Mouse (Mus musculus) ES-E14 (cell line): ENCODE measurements around the gene Mpp4. TPM values are rescaled to one million over a fixed set of nuclear protein-coding genes. Genes with fewer than 3 reads are reported as not detected.

Experiments
- DNase-seq: peaks from one replicate; pipeline ENCODE4 v3.0.0-alpha.2; 2013; ENCODE audit warnings: low read depth, low spot score
- H3K27ac ChIP-seq: 2 replicates; pipeline ENCODE4 v1.5.1; 2012; ENCODE audit warnings: low read depth, mild to moderate bottlenecking, low read length, moderate library complexity, mixed read lengths; ENCODE audit not compliant: poor library complexity, insufficient read depth, severe bottlenecking
- H3K36me3 ChIP-seq: 2 replicates; pipeline ENCODE4 v1.6.1; 2012; ENCODE audit warnings: mild to moderate bottlenecking, low read length, moderate library complexity, mixed read lengths; ENCODE audit not compliant: control insufficient read depth, poor library complexity, insufficient read depth, severe bottlenecking
- H3K4me1 ChIP-seq, 2 experiments: fragments of 150-350 bp in 1 of 2; sonication (generic) in 1 of 2; 2 replicates each; pipeline ENCODE4 v1.6.1; 2012; ENCODE audit warnings: low read length in 2 of 2, mild to moderate bottlenecking in 1 of 2, mixed read lengths in 1 of 2; ENCODE audit not compliant: control insufficient read depth in 2 of 2, insufficient read depth in 2 of 2, poor library complexity in 1 of 2
- H3K4me3 ChIP-seq, 2 experiments: fragments of 150-350 bp in 1 of 2; sonication (generic) in 1 of 2; 2 replicates each; pipeline ENCODE4 v1.5.1; 2012; ENCODE audit warnings: low read length in 2 of 2, low read depth in 1 of 2, mild to moderate bottlenecking in 1 of 2, mixed read lengths in 1 of 2; ENCODE audit not compliant: insufficient read depth in 1 of 2, poor library complexity in 1 of 2, severe bottlenecking in 1 of 2
- H3K9ac ChIP-seq: 2 replicates; pipeline ENCODE4 v1.6.1; 2012; ENCODE audit warnings: low read depth, mild to moderate bottlenecking, low read length, mixed read lengths; ENCODE audit not compliant: poor library complexity, insufficient read depth, severe bottlenecking
- H3K9me3 ChIP-seq: fragments of 150-350 bp; sonication (generic); 2 replicates; pipeline ENCODE4 v1.6.1; 2012; ENCODE audit warnings: low read depth, mild to moderate bottlenecking, low read length; ENCODE audit not compliant: control insufficient read depth, insufficient read depth
- CHD2 ChIP-seq: IDR thresholded peaks from 2 replicates; pipeline ENCODE4 v1.6.1; 2014; ENCODE audit warnings: mild to moderate bottlenecking, low read depth, low read length, inconsistent platforms
- HCFC1 ChIP-seq: IDR thresholded peaks from 2 replicates; pipeline ENCODE4 v1.6.1; 2012; ENCODE audit warnings: low read length, inconsistent platforms, borderline replicate concordance; ENCODE audit not compliant: insufficient read depth
- MAFK ChIP-seq: IDR thresholded peaks from 2 replicates; pipeline ENCODE4 v1.6.1; 2014; ENCODE audit warnings: mild to moderate bottlenecking, low read depth, low read length, inconsistent platforms; ENCODE audit not compliant: insufficient read depth
- ZC3H11A ChIP-seq: IDR thresholded peaks from 2 replicates; pipeline ENCODE4 v1.6.1; 2012; ENCODE audit warnings: low read depth, mild to moderate bottlenecking, inconsistent platforms, low read length, borderline replicate concordance
- ZNF384 ChIP-seq: IDR thresholded peaks from 2 replicates; pipeline ENCODE4 v1.6.1; 2012; ENCODE audit warnings: low read depth, low read length, inconsistent platforms
- in situ Hi-C, 2 experiments: fragments of 600-800 bp; cut with MboI; formaldehyde crosslinking; loops; one replicate each; pipeline ENCODE4 v1.15.1; 2025; ENCODE audit warnings: low sequenced_read_pairs in 2 of 2, inconsistent platforms in 1 of 2; ENCODE audit not compliant: unreplicated experiment in 2 of 2
- total RNA-seq: library from RNA; depleted of rRNA; stranded (reverse); fragments of 300-350 nt; gene quantifications from 2 replicates; pipeline ENCODE4 v1.2.3, GENCODE M21; 2012

The Mpp4 gene
- total RNA-seq, 1 experiment = 1.2 TPM

DNA sequence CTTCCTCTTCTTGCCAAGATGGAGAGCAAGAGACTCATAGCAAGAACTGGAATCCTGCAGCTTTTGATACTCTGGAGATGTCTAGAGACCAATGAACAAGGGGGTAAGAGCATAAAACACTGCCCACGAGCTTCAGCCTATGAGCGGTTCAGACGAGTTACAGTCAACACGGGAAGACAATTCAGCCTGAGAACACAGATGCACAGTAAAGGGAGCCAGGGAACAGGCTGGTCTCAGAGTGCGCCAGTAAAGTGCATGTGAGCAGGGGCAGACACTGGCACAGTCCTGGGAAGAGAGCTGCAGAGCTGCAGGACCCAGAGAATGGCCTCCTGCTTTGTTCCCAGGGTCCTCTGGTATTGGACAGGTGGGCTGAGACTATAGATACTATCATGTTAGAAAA is 24.6 kb upstream of the Mpp4 start:
- Histone ChIP-seq H3K27ac (no peak overlapping the region), H3K4me1 (no peaks in the 10 kb centered on the region), H3K4me3 (no peak overlapping the region), H3K9ac (no peak overlapping the region), H3K9me3 (no peaks in the 10 kb centered on the region), H3K36me3 (peaks cover 6% of the 10 kb centered on the region)
- DNase-seq = no peak
- in situ Hi-C loops = no loop called here
- TF ChIP-seq ZNF384 (no peak), CHD2 (no peak), HCFC1 (no peak), MAFK (no peak), ZC3H11A (no peak)

DNA sequence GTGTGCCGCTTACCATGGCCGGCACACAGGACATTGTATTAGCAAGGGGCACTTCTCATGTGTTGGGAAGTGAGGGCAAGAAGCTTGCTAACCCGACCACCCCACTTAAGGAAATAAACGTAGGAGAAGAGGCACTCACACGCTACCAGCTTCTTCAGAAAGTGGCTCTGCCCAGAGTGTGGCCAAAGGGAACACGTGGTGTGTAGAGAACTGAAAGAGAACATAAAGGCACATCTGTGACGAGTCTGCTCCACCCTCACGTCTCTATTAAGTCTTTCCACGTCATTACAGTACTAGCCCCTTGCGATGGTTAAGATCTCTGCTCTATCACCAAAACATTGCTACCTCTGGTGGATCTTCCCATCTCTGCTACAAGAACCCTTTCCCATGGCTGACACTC is 23.1 kb upstream of the Mpp4 start:
- in situ Hi-C loops = no loop called here
- no peak for DNase-seq
- Histone ChIP-seq H3K9ac (no peak overlapping the region), H3K27ac (no peak overlapping the region), H3K4me3 (no peak overlapping the region), H3K9me3 (no peaks in the 10 kb centered on the region), H3K4me1 (no peaks in the 10 kb centered on the region), H3K36me3 (peaks cover 6% of the 10 kb centered on the region)
- no peak for TF ChIP-seq MAFK
- TF ChIP-seq HCFC1 = no peak
- TF ChIP-seq ZNF384 = no peak
- no peak for TF ChIP-seq ZC3H11A
- no peak for TF ChIP-seq CHD2

GRCm38 (mm10) chr1:59185410-59185809 is 22.2 kb upstream of the Mpp4 start:
- no peak for DNase-seq
- H3K36me3 ChIP-seq = peaks cover 9% of the 10 kb centered on the region
- no peaks in the 10 kb centered on the region for H3K4me1 ChIP-seq
- no peak overlapping the region for H3K27ac ChIP-seq
- no peak overlapping the region for H3K9ac ChIP-seq
- in situ Hi-C loops = no loop called here
- no peak overlapping the region for H3K4me3 ChIP-seq
- no peak for TF ChIP-seq HCFC1
- no peak for TF ChIP-seq ZNF384
- no peak for TF ChIP-seq MAFK
- TF ChIP-seq CHD2 = no peak
- no peak for TF ChIP-seq ZC3H11A
- H3K9me3 ChIP-seq = no peaks in the 10 kb centered on the region

- in situ Hi-C loops = no loop called here
- Histone ChIP-seq H3K27ac (no peak overlapping the region), H3K9ac (no peak overlapping the region), H3K36me3 (peaks cover 14% of the 10 kb centered on the region), H3K9me3 (no peaks in the 10 kb centered on the region), H3K4me1 (no peaks in the 10 kb centered on the region), H3K4me3 (no peak overlapping the region)
- no peak for TF ChIP-seq ZC3H11A
- no peak for TF ChIP-seq CHD2
- no peak for TF ChIP-seq MAFK
- no peak for TF ChIP-seq HCFC1
- TF ChIP-seq ZNF384 = no peak
- no peak for DNase-seq
These were observed 19.9 kb upstream of the Mpp4 start for GRCm38 (mm10) chr1:59183045-59183444.

GRCm38 (mm10) chr1:59182373-59182772 is 19.2 kb upstream of the Mpp4 start:
- TF ChIP-seq HCFC1 = no peak
- no peak for TF ChIP-seq CHD2
- TF ChIP-seq ZC3H11A = no peak
- no peak for TF ChIP-seq MAFK
- TF ChIP-seq ZNF384 = no peak
- Histone ChIP-seq H3K9ac (no peak overlapping the region), H3K4me1 (no peaks in the 10 kb centered on the region), H3K9me3 (no peaks in the 10 kb centered on the region), H3K36me3 (peaks cover 15% of the 10 kb centered on the region), H3K27ac (no peak overlapping the region), H3K4me3 (no peak overlapping the region)
- DNase-seq = no peak
- in situ Hi-C loops = no loop called here
